ENCODE assay signal across 8 mouse cellular contexts in genomic region chr5:148241932-148242331, GRCm38 (mm10).
DNase-seq lines count a peak whose midpoint lies in the region; ATAC-seq and TF ChIP-seq lines count a peak whose summit lies in the region.

No protein-coding gene starts in this region.

- DNase-seq in CD4-positive helper T cell, adult 2 months (ENCODE audit: low read depth, low spot score): peak; percentile 23
- peak; percentile 49 for DNase-seq in WW6 (ENCODE audit: low read depth, low spot score)
- DNase-seq in cerebellum, postnatal 25 days: peak; percentile 82 to 88
- peak; percentile 58 for DNase-seq in gastrocnemius, adult 2 months
- DNase-seq in kidney, postnatal 25 days: peak; percentile 54 to 69
- peak; percentile 66 for DNase-seq in liver, postnatal 0 days
- peak; percentile 42 for DNase-seq in retina, adult 2 months (ENCODE audit: low read depth, low spot score)

- WGBS in liver, postnatal 0 days (ENCODE audit: insufficient replicate concordance): 4% methylated on average over 7 of the region's 7 CpGs

- no peak for TF ChIP-seq EP300 in liver, postnatal 0 days (IDR thresholded peaks at IDR 0.05; ENCODE audit: low read depth)

- intact Hi-C loops in gastrocnemius, adult 2 months (cut with DNase I): loop anchor here (2.0 kb wide), 2 partner anchors 61 to 285 kb away; partner anchors contain the start of gene Mtus2

- H3K4me3 ChIP-seq in gastrocnemius, adult 2 months: no peak overlapping the region
- no peak overlapping the region for H3K4me3 ChIP-seq in liver, postnatal 0 days (ENCODE audit: low read depth, low read length)

- no peak for ATAC-seq in liver, postnatal 0 days
- no peak for ATAC-seq in monocyte, adult 5-6 weeks (replicated peaks; ENCODE audit: insufficient number of reproducible peaks, low FRiP score, low TSS enrichment, poor library complexity, severe bottlenecking)

- H3K27me3 ChIP-seq in liver, postnatal 0 days (ENCODE audit: insufficient read depth, low read length): no peaks in the 10 kb centered on the region

- H3K9ac ChIP-seq in liver, postnatal 0 days (replicated peaks): no peak overlapping the region

- no peaks in the 10 kb centered on the region for H3K4me1 ChIP-seq in liver, postnatal 0 days (ENCODE audit: insufficient read depth)

- H3K27ac ChIP-seq in gastrocnemius, adult 2 months: no peak overlapping the region
- H3K27ac ChIP-seq in liver, postnatal 0 days (ENCODE audit: low read depth): no peak overlapping the region

- H3K9me3 ChIP-seq in liver, postnatal 0 days (ENCODE audit: low read length): no peaks in the 10 kb centered on the region

- peak; percentile 94 for TF ChIP-seq CTCF in gastrocnemius, adult 2 months (IDR thresholded peaks at IDR 0.05)
- TF ChIP-seq CTCF in liver, postnatal 0 days (IDR thresholded peaks at IDR 0.05; ENCODE audit: low read depth): peak; percentile 86

- no peaks in the 10 kb centered on the region for H3K36me3 ChIP-seq in liver, postnatal 0 days (replicated peaks; ENCODE audit: insufficient read depth, low read length)

- H3K4me2 ChIP-seq in liver, postnatal 0 days (ENCODE audit: low read depth, low read length): no peak overlapping the region

Comparison
In these comparisons a context has a peak if more than half of its experiments do, and no peak if none do; other contexts are left out.
1. DNase-seq: peak in every context shown above with its lines; median percentile 85 in cerebellum, postnatal 25 days; 66 in liver, postnatal 0 days; 62 in kidney, postnatal 25 days; 58 in gastrocnemius, adult 2 months; 49 in WW6; 42 in retina, adult 2 months; 23 in CD4-positive helper T cell, adult 2 months.